Mouse (Mus musculus) MEL-GATA-1-ER (cell line): ENCODE measurements around the gene Vdac1.
"Not testable (repeated sequence)": the region's sequence is repeated elsewhere in the genome, so short reads cannot be mapped to it uniquely, and the experiment has no call there.

Source experiments
- DNase-seq: peaks from one replicate; pipeline ENCODE4 v3.0.0-alpha.2; 2012; ENCODE audit warnings: low read depth; ENCODE audit errors: extremely low read depth

Gene Vdac1

GRCm38 (mm10) chr11:52343162-52343561 is 17.5 kb upstream of the Vdac1 start:
- peak; percentile 56 for DNase-seq

GRCm38 (mm10) chr11:52344991-52345777 is 15.5 kb upstream of the Vdac1 start:
- DNase-seq, result no peak

- DNase-seq, result peak; percentile 76
These were observed 14.6 kb upstream of the Vdac1 start for GRCm38 (mm10) chr11:52345939-52346634.

- DNase-seq, result peak; percentile 48
These were observed 14.0 kb upstream of the Vdac1 start for GRCm38 (mm10) chr11:52346635-52347005.

- DNase-seq, result no peak
These were observed 12.5 kb upstream of the Vdac1 start for GRCm38 (mm10) chr11:52348156-52348555.

GRCm38 (mm10) chr11:52348724-52349123 is 11.9 kb upstream of the Vdac1 start:
- peak; percentile 39 for DNase-seq

- peak; percentile 75 for DNase-seq
These were observed 9.7 kb upstream of the Vdac1 start for GRCm38 (mm10) chr11:52350924-52351323.

GRCm38 (mm10) chr11:52352271-52352670 is 8.4 kb upstream of the Vdac1 start:
- no peak for DNase-seq

GRCm38 (mm10) chr11:52354644-52355043 is 6.0 kb upstream of the Vdac1 start:
- DNase-seq, result no peak

GRCm38 (mm10) chr11:52355601-52356000 is 5.1 kb upstream of the Vdac1 start:
- DNase-seq, result no peak

GRCm38 (mm10) chr11:52357091-52357490 is 3.6 kb upstream of the Vdac1 start:
- not testable (repeated sequence) for DNase-seq

- no peak for DNase-seq
These were observed 2.1 kb upstream of the Vdac1 start for GRCm38 (mm10) chr11:52358520-52358919.

- no peak for DNase-seq
These were observed 782 bp upstream of the Vdac1 start for GRCm38 (mm10) chr11:52359686-52360470.

GRCm38 (mm10) chr11:52361287-52361921 is 744 bp downstream of the Vdac1 start:
- no peak for DNase-seq

GRCm38 (mm10) chr11:52364376-52364775 is 3.7 kb downstream of the Vdac1 start:
- DNase-seq, result no peak

GRCm38 (mm10) chr11:52365143-52365542 is 4.5 kb downstream of the Vdac1 start:
- DNase-seq, result no peak

GRCm38 (mm10) chr11:52366358-52366757 is 5.7 kb downstream of the Vdac1 start:
- DNase-seq, result no peak

- DNase-seq, result no peak
These were observed 7.7 kb downstream of the Vdac1 start for GRCm38 (mm10) chr11:52368176-52368985.

- no peak for DNase-seq
These were observed 8.8 kb downstream of the Vdac1 start for GRCm38 (mm10) chr11:52369252-52370134.

GRCm38 (mm10) chr11:52370135-52370452 is 9.4 kb downstream of the Vdac1 start:
- no peak for DNase-seq
